Mouse (Mus musculus): ENCODE measurements at regions not wholly inside any gene's neighbourhood (a gene's known extent, or its start where the extent isn't known, plus 50 kb on each side); places are given as distances from the start of the nearest gene placed in this dataset.

GRCm38 (mm10) chr5:74775596-74775995 is 72.9 kb upstream of the Lnx1 start:
- in situ Hi-C loops (cut with MboI, MseI): no loop called here

DNA sequence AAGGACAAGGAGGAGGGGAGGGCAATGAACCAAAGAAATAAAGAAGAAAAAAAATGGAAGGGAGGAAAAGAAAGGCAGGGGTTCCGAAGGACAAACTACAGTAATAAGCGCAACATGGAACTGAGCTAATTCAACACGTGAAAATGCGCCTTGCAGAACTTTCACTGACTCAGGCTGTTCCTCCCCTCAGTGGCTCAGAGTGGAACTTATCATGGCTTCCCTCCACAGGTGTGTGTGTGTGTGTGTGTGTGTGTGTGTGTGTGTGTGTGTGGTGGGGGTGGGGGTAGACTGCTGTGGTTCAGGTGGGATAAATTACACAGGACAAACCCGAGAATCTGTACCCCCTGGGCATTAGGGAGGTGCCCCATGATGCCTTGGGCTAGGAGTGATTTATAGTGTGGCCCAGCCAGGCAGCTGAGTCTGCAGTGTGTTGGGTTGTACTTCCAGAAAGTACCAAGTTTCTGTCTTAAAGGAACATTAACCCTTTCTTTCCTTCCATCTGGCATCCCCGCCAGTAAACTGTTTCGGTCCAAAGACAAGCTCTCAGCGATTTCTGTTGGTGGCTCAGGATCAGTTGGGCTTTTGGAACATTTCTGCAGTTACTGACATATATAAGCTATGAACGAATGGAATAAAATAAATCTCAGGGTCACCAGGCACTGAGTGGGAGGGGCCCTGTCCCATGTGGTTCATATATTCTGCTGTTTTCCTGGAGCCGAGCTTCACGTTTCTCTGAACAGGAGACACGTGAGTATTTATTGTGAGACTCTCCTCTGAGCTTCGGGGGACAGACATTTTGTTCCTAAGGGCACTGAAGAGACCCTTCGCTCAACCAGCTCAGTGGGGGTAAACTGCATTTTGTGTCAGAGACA is 71.1 kb upstream of the Lnx1 start:
- in situ Hi-C loops (cut with MboI, MseI): no loop called here

DNA sequence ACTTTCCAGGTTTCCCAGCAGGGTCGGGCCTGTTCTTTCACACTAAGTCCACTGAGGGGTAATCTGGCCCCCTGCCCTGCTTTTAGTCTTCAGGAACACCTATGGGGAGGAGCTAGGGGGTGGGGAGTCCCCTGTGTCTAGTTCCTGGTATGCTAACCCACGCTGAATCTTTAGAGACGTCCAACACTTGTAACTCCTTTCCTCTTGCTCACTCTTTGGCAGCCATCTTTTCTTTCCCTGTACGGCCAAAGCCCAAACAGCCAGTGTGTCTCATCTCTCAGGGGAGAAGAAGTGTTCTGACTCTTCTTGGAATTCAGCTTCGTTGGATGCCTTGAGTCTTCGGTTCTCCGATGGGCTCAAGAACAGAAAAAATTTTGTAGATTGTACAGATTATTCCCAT is 68.4 kb upstream of the Lnx1 start:
- in situ Hi-C loops (cut with MboI, MseI): no loop called here

DNA sequence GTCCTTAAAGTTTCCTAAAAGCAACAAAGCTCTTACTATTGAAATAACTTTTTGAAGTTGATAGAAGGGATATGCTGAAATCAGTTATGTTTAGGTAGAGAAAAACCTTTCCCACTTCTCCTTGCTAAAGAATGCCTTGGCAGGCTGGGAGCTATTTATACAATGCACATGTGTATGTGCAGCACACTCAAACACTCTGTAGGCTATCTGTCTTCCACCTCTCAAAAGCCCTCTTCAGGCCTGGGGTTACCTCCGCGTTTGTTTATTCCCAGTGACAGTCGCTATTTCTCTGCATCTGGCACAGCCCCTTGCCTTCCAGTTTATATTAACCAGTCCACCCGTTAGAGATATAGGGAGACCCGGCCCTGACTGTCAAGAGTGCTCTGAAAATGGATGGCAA is 66.3 kb upstream of the Lnx1 start:
- in situ Hi-C loops (cut with MboI, MseI): no loop called here

DNA sequence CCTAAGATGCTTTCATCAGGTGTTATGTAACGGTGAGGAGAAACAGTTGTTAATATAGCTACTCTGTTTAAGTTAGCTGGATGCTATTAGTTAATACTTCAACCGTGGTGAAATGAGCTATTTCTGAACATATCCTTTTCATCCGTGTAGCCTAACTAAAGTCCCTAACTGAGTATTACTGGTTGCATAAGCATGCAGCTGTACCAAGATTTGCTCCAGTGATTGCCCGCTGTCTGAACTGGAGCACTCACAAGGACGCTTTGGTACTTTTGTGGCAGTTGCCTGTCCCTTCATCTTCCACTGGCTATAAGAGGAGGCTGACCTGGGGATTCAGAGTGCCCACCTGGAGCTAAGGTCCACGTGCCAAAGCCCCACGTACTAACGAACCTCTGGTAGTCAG is 65.3 kb upstream of the Lnx1 start:
- in situ Hi-C loops (cut with MboI, MseI): no loop called here

- in situ Hi-C loops (cut with MboI, MseI): no loop called here
Observed at GRCm38 (mm10) chr5:74766211-74766610, 63.5 kb upstream of the Lnx1 start.

DNA sequence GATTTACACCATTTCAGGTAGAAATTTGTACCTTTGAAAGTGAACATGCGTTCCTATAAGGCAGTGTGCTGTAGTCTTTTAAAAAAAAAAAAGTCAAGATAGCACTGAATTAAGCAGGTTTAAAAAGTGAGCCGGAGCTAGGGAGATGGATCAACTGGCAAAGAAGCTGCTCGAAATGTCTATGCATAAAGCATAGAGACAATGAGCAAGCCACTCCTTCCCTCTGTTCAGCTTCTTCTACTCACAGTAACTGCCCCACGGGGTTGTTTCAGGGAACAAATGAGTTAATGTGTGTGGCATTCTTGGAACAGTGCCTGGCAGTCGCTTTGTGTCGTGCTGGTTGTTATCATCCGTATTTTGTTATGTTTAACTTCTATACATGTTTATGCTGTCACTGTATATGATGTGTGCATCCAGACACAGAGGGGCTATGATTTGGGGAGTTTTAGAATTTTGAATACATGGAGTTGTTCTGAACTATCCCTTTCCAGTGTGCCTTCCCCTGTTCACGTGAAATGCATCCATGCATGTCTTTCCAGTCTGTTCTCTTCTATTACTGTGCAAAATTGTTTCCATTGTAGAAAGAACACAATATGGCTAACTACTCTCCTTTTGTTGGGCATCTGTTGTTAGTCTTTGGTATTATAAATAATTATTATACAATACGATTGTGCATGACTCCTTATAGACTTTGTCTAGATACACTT is 62.5 kb upstream of the Lnx1 start:
- in situ Hi-C loops (cut with MboI, MseI): no loop called here

- in situ Hi-C loops (cut with MboI, MseI): no loop called here
Observed at GRCm38 (mm10) chr5:74757557-74757956, 54.8 kb upstream of the Lnx1 start.

DNA sequence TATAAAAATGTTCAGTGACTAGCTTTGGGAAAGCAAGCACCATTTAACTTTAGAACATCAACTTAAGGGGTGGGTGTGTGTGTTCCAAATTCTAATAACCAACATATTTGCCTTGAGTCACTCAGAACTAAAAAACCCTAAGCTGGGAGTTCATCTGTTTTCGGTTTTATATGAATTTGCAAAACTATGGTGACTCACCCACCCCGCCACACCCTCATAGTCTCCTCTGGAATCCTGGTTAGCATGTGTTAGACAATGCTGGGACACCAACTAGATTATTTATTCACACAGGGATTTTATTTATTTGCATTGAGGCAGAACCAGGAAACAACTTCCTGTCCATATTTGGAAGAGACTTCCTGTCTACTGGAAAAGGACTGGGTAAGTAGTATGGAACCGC is 50.2 kb upstream of the Lnx1 start:
- in situ Hi-C loops (cut with MboI, MseI): no loop called here

Measured in T-helper 1 cell (primary cell).